Mouse (Mus musculus) cerebellum, adult (tissue): Measurements from ENCODE around the gene Mpp4.

ENCODE experiments used
- ATAC-seq: cut with Nextera tagmentation; 2 replicates; pipeline ENCODE4 v1.9.2; 2017; ENCODE audit warnings: mild to moderate bottlenecking, moderate library complexity, mixed read lengths; ENCODE audit not compliant: insufficient number of reproducible peaks, low FRiP score, low TSS enrichment

Gene Mpp4

DNA sequence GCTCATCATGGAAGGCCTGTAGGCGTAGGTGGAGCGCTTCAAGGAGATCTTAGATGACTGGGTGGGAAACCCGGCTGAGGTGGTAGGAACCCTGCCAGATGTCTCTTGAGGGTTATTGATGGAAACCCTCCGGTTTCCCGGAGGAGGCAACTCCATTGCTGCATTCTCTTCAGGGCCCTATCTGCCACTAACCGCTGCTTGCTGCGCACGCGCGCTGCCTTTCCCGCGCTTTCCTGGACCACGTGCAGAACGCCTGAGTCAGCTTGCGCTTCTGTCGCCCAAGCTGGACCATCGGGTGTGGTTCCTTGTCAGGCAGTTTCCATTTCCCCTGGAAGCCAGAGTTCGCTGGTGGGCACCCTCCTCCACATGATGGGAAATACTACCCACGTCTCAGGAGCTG, 68.5 kb downstream of the Mpp4 start, which contains the start of gene C2cd6:
Gene C2cd6, minus strand, starts transcription at position 196 of the 400 bp plus-strand sequence.
- ATAC-seq, result no peak
